Mouse (Mus musculus): ENCODE measurements around the gene Myh10. TPM values are rescaled to one million over a fixed set of nuclear protein-coding genes. Genes with fewer than 3 reads are reported as not detected.

The Myh10 gene
- polyA plus RNA-seq, 1 experiment from 2014 or later: 179 TPM

DNA sequence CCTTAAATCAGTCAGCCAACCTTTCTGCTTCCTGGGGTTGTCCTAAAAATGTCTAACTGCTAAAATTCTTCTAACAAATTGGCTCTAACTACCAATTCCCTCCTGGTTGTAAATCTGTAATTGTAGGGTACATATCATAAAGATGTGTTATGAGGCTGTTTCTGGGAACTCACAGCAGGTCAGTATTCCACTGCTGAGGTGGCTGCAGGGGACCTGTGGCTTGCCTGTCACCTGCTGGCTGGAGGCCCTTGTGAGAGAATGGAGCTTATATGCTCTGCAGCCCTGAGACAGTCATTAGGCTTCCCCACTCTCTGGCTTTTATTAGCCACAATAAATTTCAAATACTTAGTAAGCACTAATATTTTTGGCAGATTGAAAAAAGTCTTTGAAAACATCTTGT lies 87.5 kb downstream of the Myh10 start:
- Histone ChIP-seq H3K27ac (ENCODE audit: low read depth) (no peak overlapping the region), H3K36me3 (ENCODE audit: insufficient read depth) (peaks cover 98% of the 10 kb centered on the region), H3K4me1 (ENCODE audit: insufficient read depth) (no peaks in the 10 kb centered on the region), H3K9me3 (ENCODE audit: low read depth, low read length) (no peaks in the 10 kb centered on the region), H3K4me2 (no peak overlapping the region), H3K9ac (no peak overlapping the region), H3K27me3 (ENCODE audit: insufficient read depth, low read length) (no peaks in the 10 kb centered on the region), H3K4me3 (ENCODE audit: low read depth, low read length) (no peak overlapping the region)
- no peak for DNase-seq
- ATAC-seq (ENCODE audit: insufficient read depth): no peak
- TF ChIP-seq CTCF (IDR thresholded peaks at IDR 0.05; ENCODE audit: low read depth): no peak

DNA sequence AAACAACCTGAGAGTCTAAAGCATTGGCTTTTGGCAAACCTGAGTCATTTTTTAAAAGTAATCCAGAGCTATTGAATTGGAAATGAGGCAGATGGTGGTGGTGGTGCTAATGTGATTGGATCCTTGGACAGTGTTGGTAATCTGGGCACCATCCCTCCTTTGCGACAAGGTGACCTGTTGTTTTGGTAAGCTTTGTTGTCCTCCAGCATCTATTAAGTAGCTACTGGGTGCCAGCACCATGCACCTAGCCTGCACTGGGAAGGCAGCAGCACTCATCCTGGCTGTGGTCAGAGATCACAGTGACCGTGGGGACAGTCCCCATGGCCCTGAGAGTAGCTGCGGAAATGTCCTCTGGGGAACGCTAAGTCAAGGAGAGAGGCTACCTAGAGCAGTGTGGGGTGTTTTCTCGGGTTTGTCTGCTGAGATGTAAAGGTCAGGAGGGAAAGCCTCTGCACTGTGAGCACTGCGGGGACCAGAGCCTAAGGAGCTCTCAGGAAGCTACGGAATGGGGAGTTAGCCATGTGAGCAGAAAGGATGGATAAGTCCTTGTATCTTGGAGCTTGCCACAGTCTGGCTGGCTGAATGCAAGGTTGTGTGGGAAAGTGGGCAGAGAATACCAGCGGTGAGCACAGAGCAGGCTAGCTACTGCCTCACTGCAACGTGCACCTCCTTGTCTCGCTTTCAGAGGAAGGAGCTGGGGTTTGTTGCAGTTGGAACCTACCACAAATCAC lies 88.5 kb downstream of the Myh10 start:
- H3K27me3 ChIP-seq (ENCODE audit: insufficient read depth, low read length): no peaks in the 10 kb centered on the region
- H3K9ac ChIP-seq: no peak overlapping the region
- no peaks in the 10 kb centered on the region for H3K4me1 ChIP-seq (ENCODE audit: insufficient read depth)
- WGBS: 77% methylated on average over 10 of the region's 10 CpGs
- H3K36me3 ChIP-seq (ENCODE audit: insufficient read depth): peaks cover 98% of the 10 kb centered on the region
- ATAC-seq (ENCODE audit: insufficient read depth) (no peak), DNase-seq (no peak)
- no peak overlapping the region for H3K4me2 ChIP-seq
- H3K9me3 ChIP-seq (ENCODE audit: low read depth, low read length): no peaks in the 10 kb centered on the region
- no peak overlapping the region for H3K4me3 ChIP-seq (ENCODE audit: low read depth, low read length)
- TF ChIP-seq CTCF (IDR thresholded peaks at IDR 0.05; ENCODE audit: low read depth): no peak
- H3K27ac ChIP-seq (ENCODE audit: low read depth): no peak overlapping the region

DNA sequence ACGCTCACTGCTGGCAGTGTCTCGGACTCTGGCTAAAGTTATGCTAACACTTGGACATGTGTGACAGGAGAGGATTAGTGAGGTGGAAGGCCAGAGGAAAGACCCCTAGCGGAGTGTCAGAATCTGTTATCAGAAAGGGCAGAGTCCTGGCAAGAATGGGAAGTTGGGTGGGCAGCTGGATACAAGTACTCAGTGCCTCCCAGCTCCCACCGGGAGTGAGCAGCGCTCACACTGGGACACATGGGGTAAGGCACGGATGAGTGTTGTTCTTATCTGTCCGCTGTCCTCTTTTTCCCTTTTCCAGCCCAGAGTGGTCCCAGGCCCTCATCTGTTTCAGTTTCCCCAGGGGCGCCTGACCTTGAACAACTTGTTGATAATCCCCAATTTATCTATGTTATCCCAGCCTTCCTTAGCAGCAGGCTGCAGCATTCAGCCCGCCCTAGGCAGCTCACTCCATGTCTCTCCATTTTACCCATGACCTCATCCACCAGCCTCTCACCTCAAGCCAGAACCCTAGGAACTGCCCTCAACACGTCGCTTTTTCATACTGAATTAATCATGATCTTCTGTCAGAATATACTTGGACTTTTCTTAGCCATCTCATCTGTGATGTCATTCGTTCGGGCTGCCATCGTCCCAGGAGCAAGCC lies 89.2 kb downstream of the Myh10 start:
- H3K4me2 ChIP-seq: no peak overlapping the region
- no peaks in the 10 kb centered on the region for H3K4me1 ChIP-seq (ENCODE audit: insufficient read depth)
- H3K36me3 ChIP-seq (ENCODE audit: insufficient read depth): peaks cover 98% of the 10 kb centered on the region
- no peak for TF ChIP-seq CTCF (IDR thresholded peaks at IDR 0.05; ENCODE audit: low read depth)
- 61% methylated on average over 14 of the region's 14 CpGs for WGBS
- DNase-seq (no peak), ATAC-seq (ENCODE audit: insufficient read depth) (no peak)
- H3K27ac ChIP-seq (ENCODE audit: low read depth): no peak overlapping the region
- H3K4me3 ChIP-seq (ENCODE audit: low read depth, low read length): no peak overlapping the region
- H3K9ac ChIP-seq: no peak overlapping the region
- H3K27me3 ChIP-seq (ENCODE audit: insufficient read depth, low read length): no peaks in the 10 kb centered on the region
- H3K9me3 ChIP-seq (ENCODE audit: low read depth, low read length): no peaks in the 10 kb centered on the region

DNA sequence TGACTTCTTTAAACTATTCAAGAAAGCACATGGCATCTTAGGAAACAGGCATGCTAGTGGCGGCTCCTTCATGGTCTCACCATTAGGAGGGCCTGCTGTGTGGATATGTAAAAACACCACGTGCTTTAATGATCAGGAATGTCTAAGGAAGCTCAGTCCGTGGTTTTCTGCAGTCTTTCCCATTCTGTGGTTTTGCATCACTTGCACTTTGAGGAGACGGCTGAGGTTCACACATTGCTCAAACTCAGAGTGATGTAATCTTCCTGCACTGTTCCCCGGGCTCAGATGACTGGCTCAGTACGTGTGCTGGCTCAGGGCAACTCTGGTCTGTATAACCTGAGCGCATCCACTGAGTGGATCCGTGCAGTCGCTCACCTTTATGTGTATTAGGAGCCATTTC lies 91.0 kb downstream of the Myh10 start:
- H3K9me3 ChIP-seq (ENCODE audit: low read depth, low read length): no peaks in the 10 kb centered on the region
- no peak for DNase-seq
- no peak overlapping the region for H3K4me2 ChIP-seq
- no peak overlapping the region for H3K27ac ChIP-seq (ENCODE audit: low read depth)
- no peak overlapping the region for H3K4me3 ChIP-seq (ENCODE audit: low read depth, low read length)
- peaks cover 97% of the 10 kb centered on the region for H3K36me3 ChIP-seq (ENCODE audit: insufficient read depth)
- no peaks in the 10 kb centered on the region for H3K27me3 ChIP-seq (ENCODE audit: insufficient read depth, low read length)
- ATAC-seq (ENCODE audit: insufficient read depth): no peak
- 86% methylated on average over 9 of the region's 9 CpGs for WGBS
- no peak for TF ChIP-seq CTCF (IDR thresholded peaks at IDR 0.05; ENCODE audit: low read depth)
- no peaks in the 10 kb centered on the region for H3K4me1 ChIP-seq (ENCODE audit: insufficient read depth)
- H3K9ac ChIP-seq: no peak overlapping the region

DNA sequence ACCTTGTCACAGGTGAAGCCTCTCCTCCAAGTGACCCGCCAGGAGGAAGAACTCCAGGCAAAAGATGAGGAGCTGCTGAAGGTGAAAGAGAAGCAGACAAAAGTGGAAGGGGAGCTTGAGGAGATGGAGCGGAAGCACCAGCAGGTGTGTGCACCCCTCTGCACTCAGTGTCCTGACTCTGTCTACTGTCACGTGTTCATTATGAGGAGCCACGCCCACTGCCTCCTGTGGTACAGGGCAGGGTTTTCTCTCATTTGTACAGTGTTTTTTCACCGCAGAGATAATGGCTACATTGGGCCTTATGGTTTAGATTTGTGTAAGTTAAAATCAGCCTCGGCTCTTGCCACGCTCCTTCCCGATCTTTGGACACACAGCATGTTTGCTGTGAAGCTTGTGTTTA lies 94.5 kb downstream of the Myh10 start:
- no peak overlapping the region for H3K4me3 ChIP-seq (ENCODE audit: low read depth, low read length)
- WGBS: 76% methylated on average over 8 of the region's 8 CpGs
- peaks cover 99% of the 10 kb centered on the region for H3K36me3 ChIP-seq (ENCODE audit: insufficient read depth)
- H3K27ac ChIP-seq (ENCODE audit: low read depth): no peak overlapping the region
- H3K27me3 ChIP-seq (ENCODE audit: insufficient read depth, low read length): no peaks in the 10 kb centered on the region
- H3K4me2 ChIP-seq: no peak overlapping the region
- no peaks in the 10 kb centered on the region for H3K4me1 ChIP-seq (ENCODE audit: insufficient read depth)
- H3K9me3 ChIP-seq (ENCODE audit: low read depth, low read length): no peaks in the 10 kb centered on the region
- DNase-seq: no peak
- TF ChIP-seq CTCF (IDR thresholded peaks at IDR 0.05; ENCODE audit: low read depth): no peak
- ATAC-seq (ENCODE audit: insufficient read depth): no peak
- H3K9ac ChIP-seq: no peak overlapping the region

DNA sequence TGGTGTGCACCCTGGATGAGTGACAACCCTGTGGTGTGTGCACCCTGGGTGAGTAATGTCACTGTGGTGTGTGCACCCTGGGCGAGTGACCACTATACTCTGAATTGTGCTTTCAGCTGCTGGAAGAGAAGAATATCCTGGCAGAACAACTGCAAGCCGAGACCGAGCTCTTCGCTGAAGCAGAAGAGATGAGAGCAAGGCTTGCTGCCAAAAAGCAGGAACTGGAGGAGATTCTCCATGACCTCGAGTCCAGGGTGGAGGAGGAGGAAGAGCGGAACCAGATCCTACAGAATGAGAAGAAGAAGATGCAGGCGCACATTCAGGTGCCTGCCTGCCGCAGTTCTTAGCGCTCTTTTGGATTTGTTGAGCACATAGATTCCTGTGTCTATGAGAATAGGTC lies 95.9 kb downstream of the Myh10 start:
- no peak overlapping the region for H3K4me3 ChIP-seq (ENCODE audit: low read depth, low read length)
- no peak for ATAC-seq (ENCODE audit: insufficient read depth)
- no peak for DNase-seq
- H3K4me1 ChIP-seq (ENCODE audit: insufficient read depth): no peaks in the 10 kb centered on the region
- H3K36me3 ChIP-seq (ENCODE audit: insufficient read depth): peaks cover 99% of the 10 kb centered on the region
- H3K4me2 ChIP-seq: no peak overlapping the region
- no peaks in the 10 kb centered on the region for H3K27me3 ChIP-seq (ENCODE audit: insufficient read depth, low read length)
- no peak overlapping the region for H3K9ac ChIP-seq
- 87% methylated on average over 9 of the region's 9 CpGs for WGBS
- H3K9me3 ChIP-seq (ENCODE audit: low read depth, low read length): no peaks in the 10 kb centered on the region
- no peak for TF ChIP-seq CTCF (IDR thresholded peaks at IDR 0.05; ENCODE audit: low read depth)
- no peak overlapping the region for H3K27ac ChIP-seq (ENCODE audit: low read depth)

DNA sequence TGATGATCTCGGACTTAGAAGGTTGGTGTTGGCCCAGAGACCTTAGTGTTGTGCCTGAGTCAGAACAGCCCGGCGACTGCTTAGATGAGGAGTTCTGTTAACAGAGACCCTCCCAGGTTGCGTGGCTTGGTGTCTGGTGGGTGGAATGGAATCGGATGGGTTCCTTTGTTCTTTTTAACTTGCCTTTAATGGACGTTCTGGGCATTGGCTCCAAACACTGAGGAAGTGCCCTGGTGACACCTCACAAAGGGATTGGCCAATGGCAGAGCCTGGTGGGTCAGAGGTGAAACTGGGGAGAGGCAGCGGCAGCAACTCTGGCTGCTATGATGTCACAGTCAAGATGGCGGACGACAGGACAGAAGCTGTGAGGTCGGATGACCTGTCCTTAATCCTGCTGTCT lies 99.4 kb downstream of the Myh10 start:
- WGBS: 84% methylated on average over 10 of the region's 10 CpGs

More for the DNA sequence above, 99.4 kb downstream of the Myh10 start:
- Histone ChIP-seq H3K4me1 (ENCODE audit: insufficient read depth) (no peaks in the 10 kb centered on the region), H3K36me3 (ENCODE audit: insufficient read depth) (peaks cover 98% of the 10 kb centered on the region), H3K9me3 (ENCODE audit: low read depth, low read length) (no peaks in the 10 kb centered on the region), H3K9ac (no peak overlapping the region), H3K27me3 (ENCODE audit: insufficient read depth, low read length) (no peaks in the 10 kb centered on the region), H3K4me3 (ENCODE audit: low read depth, low read length) (no peak overlapping the region), H3K27ac (ENCODE audit: low read depth) (no peak overlapping the region), H3K4me2 (no peak overlapping the region)
- no peak for TF ChIP-seq CTCF (IDR thresholded peaks at IDR 0.05; ENCODE audit: low read depth)
- ATAC-seq (ENCODE audit: insufficient read depth) (no peak), DNase-seq (no peak)

Data from lung, embryonic 14.5 days (tissue).